Mouse (Mus musculus) layer of hippocampus, postnatal 10 days (tissue): ENCODE measurements around the gene Selenoi. TPM values are rescaled to one million over a fixed set of nuclear protein-coding genes. Genes with fewer than 3 reads are reported as not detected.
"Not testable (repeated sequence)": the region's sequence is repeated elsewhere in the genome, so short reads cannot be mapped to it uniquely, and the experiment has no call there.

Experiments used
- DNase-seq, 2 experiments: peaks; one replicate each; pipeline ENCODE4 v3.0.0; 2021; ENCODE audit warnings: low spot score in 2 of 2
- long read RNA-seq: library from polyadenylated mRNA; stranded (forward); transcript quantifications from one replicate; pipeline ENCODE4 v2.0.0, GENCODE M21; 2023
- total RNA-seq, 2 experiments: library from RNA; stranded (reverse); gene quantifications; 2 replicates each; pipeline ENCODE4 v1.2.3; 2021

Selenoi gene
- 10 to 100 TPM; 59.5 to 61.1 TPM for total RNA-seq
- long read RNA-seq, full-length matches to known transcripts, result 11 of 19 reads
- long read RNA-seq, partial matches to known transcripts, result 1 of 19 reads
- long read RNA-seq, other reads (novel, unspliced or antisense), result 7 of 19 reads

DNA sequence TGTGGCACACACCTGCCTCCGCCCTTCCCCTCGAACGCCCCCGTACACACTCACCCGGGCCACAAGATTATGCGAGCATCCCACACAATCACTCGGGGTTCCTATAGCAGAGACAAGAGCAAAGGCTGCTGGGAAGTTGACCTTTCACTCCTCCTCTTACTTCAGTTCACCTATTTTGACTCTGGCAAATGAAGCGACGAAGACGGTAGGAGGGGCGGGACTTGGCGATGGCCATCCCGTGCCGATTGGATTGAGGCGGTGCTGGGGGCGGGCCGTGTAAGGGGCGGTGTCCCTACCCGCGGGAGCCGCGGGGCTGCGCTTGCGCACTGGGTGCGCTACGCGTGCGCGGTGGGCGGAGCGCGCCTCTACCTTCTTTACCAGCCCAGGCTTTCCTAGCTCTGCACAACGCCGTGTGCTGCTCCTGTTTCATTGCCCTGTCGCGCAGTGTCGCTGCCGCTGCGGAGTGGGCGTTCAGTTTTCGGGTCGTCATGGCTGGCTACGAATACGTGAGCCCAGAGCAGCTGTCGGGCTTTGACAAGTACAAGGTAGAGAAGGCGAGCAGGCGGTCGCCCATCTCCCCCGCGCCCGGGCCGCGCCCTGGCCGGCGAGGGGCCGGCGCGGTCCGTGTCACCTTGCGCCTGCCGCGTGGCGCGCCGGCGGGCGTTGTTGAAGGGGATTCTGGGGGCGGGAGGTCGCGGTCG, at the start of gene Selenoi:
Selenoi (plus strand) TSS at position 311 of the 701 bp plus-strand sequence.
- peak; percentile 97 to 98 for DNase-seq

DNA sequence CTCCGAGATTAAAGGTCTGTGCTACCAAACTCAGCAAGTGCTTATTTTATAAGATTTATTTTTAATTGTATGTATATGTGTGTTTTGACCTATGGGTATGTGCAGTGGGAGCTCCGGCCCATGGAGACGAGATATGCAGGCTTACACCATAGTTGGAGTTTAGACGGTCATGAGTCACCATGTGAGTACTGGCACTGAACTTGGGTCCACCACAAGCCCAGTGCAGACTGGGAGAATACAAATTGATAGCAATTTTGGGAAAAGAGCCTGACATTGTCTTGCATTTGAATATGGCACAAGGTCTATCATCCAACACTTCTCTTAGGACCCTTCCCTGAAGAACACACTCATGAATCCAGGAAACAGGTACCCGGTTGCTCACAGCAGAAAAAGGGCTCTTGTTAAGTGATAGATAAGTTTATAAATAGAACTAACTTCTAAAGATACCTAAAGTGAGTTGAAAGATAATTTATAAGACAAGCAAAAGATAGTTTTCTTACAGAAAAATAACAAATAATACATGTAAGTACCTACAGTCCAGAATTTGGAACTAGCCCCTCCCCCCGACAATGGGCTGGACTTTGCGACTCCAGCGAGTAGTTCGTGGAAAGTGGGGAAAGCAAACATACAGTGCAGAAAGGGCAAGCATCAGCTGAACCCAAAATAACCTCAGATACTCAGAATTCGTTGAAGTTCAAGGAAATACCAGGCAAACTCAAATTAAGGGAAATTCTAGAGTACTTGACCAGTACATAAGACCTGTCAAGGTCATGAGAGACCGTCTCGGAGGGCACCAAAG, 44.5 kb upstream of the Selenoi start:
- no peak for DNase-seq

DNA sequence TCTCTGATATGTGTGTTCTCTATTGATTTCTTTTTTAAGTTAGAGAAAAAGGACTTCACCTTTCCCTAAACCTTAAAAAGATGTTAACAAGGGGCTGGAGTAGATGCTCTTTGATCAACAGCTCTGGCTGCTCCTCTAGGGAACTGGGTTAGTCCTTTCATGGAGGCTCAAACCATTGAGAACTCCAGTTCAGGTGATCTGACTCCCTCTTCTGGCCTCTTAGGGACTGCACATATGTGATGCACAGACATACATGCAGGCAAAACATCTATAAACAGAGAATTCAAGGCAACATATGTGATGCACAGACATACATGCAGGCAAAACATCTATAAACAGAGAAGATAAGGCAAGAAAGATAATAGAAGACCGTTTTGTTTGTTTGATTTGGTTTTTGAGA, 39.9 kb upstream of the Selenoi start:
- no peak for DNase-seq

DNA sequence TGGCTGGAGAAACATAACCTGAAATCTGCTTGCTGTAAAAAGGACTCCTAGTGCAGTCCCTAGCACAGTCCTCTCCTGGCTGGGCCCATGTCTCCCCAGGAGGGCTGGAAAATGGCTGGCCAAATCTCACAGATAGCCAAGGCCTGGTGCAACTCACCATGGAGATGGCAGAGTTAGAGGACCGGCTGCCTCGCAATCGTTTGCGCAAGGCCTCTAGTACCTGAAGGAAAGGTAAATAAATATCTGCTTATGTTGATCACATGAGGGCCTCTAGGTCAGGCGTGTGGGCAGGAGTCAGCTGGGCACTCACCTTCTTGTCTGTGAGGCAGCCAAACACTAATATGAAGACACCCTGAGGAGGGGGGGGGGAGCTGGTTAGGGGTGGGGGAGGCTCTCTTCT, 37.0 kb upstream of the Selenoi start:
- no peak for DNase-seq

DNA sequence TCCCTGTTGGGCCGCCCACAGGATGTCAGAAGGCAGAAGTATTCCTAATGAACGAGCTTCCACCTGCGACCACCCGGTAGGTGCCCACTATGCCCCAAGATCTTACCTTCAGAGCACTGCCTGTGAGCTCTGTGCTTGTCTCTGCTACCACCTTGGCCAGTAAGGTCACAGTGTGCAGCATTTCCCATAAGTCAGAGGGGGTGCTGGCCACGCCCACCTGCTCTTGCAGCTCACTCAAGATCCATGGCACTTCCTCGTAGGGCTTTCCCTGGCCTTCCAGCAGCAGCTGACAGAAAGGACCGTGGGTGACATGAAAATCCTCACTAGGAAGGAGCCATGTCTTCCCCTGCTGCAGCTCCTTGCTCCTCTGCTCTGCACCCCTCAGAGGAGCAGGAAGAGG, 34.1 kb upstream of the Selenoi start:
- no peak for DNase-seq

DNA sequence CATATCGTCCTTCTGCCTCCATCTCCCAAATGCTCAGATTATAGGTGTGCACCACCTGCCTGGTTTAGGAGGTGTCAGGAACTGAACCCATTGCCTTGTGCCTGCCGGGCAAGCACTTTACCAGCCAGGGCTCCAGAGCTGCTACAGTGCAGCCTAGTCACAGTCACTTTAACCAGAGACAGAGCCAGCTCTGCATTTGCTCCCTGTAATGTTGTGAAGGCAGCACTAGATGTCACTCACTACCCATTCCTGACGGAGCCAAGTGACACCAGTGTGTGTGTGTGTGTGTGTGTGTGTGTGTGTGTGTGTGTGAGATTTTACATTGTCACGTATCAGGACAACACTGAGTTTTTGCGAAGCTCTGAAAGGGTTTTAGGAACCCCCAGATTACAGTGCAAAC, 30.9 kb upstream of the Selenoi start:
- peak; percentile 57 to 59 for DNase-seq

DNA sequence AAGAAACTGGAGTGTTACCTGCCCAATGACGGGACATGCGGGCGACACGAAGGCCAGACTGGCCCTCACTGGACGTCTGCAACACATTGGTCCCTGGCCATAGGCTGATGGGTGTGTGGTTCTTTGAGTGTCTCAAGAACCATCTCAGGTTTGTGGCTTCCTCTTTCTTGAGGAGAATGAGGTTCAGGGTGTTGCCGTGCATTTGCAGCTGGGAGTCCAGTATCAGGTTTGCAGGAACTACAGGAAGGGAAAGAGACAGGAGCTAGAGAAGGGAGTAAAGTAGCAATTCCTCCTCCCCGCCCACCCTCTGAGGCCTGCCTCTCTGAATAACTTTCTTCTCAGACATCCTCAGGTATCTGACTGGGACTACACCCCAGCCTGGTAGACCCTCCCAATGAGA, 30.2 kb upstream of the Selenoi start:
- no peak for DNase-seq

DNA sequence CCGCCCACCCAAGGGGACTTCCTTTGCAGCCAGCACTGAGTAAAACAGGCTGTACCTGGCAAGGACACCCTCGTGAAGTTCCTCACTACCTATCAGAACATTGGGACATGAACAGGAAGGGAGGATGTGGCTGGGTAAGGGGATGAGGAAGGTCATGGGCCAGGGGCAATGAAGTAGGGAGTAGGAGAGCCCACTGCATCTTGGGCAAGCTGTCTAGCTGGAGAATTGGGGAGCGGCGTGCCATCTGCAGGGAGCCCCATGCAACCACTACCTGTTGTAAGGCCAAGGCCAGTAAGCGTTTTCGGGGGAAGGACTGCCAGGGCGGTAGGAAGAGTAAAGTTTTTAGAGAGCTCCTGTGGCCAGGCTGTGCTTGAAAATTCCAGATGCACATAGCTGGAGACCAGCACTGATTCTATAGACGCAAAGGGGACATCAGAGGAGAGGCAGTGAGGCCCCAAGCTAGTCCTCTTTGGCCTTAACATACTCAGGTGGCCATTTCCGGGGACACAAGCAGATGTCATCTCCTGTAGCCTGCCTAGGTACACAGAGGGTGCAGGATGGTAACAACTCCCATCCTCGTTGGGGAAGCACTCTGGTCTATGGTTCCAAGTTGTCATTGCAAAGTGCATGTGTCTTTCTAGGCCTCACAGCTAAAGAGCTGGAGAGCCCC, 29.0 kb upstream of the Selenoi start:
- no peak for DNase-seq

DNA sequence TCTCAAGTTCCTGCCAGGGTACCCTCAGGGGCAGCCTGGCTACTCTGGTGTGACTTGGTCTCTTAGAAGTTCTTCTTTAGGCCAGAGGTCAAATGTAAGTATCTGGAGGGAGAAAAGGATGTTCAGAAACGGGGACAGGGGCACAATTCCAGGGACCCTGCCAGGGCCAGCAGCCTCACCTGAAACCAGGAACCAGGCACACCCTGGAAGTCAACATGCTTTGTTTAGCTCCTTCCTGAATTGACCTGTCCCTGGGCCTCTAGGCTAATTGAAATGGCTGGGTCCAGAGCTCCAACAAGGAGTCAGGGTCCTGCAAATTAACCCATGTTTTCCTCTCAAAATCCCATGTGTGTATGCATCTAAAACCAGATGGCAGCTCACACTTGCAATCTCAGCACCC, 27.9 kb upstream of the Selenoi start:
- no peak for DNase-seq

DNA sequence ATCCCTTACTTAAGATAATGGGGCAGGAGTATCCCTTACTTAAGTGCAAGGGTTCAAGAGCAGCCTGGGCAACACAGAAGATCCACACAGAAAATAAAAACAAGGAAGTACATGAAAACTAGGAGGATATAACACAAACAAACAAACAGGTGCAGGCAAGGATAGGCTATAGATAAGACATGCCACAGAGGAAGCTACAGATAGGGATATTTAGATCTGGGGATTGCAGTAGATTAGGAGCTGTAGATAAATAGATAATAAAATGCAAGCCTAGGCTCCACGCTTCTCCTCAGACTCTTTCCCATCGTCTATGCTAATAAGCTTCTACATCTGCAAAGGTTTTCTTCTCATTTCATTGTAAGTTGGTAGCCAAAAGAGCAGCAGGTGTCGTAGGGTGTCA, 27.3 kb upstream of the Selenoi start:
- DNase-seq, result no peak

DNA sequence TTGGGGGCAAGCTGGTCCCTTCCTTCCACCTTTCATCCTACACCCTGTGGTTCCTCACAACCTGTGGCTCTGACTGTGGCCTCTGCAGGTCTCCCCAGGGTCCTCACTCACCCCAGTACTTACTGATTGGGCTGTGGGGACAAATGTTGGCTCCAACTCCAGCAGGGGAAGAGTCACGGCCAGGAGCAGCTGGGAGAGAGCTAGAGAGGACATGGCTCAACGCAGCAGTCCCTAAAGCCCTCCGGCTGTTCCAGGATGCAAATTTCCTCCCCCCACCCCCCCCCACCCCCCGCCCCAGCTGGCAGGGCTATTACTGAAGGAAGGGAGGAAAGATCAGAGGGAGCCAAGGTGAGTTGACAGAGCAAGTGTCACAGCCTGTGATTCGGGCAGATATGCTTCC, 26.9 kb upstream of the Selenoi start, which contains the start of gene Adgrf3:
Adgrf3 (minus strand) TSS at position 230 of the 400 bp plus-strand sequence.
- DNase-seq, result no peak

DNA sequence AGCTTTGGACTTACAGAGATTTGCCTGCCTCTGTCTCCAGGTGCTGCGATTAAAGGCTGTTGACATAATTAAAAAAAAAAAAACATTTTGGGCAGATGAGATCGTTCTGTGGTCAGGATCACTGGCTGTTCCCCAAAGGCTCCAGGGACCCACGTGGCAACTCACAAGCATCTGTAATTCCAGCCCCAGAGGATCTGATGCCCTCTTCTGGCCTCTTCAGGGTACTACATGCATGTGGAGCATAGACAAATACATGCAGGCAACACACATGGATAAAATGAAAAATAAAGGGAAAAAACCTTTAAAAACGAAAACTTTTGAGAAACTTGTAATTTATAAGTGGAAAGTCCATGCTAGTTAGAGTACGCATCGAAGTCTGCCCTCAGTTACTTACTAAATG, 25.1 kb upstream of the Selenoi start:
- no peak for DNase-seq

DNA sequence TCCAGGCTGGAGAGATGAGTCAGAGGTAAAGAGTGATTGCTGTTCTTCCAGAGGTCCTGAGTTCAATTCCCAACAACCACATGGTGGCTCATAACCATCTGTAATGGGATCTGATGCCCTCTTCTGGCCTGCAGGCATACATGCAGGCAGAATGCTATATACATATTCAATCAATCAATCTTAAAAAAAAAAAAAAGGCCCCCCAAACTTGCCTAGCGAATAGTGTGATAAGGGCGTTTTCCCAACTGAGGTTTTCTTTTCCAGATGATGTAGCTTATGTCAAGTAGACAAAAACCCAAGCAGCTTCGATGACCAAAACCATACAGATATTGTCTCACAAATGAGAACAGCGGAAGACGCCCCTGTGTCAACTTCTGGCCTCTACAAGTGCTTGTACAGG, 21.6 kb upstream of the Selenoi start:
- DNase-seq, result not testable (repeated sequence)

DNA sequence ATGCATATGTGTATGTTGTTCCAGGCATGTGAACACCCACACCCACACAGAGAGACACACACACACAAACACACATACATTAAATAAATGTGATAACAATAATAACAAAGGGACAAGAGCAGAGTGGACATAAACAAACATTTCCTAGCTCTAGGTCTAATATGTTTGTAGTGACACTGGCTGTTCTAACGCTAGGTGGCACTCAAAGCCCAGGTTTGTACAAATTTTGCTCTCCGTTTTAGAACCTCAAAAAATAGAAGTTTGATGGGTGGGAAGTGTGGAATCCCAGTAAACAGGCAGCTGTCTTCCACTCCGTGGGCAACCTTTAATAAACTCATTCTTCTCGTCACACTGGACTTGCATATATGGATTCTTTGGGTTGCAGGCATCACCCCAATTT, 17.5 kb upstream of the Selenoi start:
- DNase-seq, result peak; percentile 80

DNA sequence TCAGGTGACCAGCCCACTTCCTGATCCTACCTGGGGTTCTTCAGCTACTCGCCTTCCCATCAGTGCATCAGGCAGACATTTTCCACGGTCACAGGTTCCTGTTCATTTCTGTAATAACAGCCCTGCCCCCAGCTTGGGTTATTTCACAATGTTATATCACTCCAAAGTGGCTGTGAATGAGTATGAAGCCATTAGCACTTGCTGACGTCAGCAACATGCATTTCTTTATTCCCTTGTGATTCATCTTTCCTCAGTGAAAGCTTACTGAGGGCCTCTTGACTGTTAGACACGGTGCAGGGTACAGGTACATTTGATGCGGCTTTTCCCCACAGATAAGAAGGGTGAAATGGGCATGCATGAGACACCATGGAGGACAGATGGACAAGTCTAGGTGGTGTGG, 16.4 kb upstream of the Selenoi start:
- DNase-seq, result no peak

DNA sequence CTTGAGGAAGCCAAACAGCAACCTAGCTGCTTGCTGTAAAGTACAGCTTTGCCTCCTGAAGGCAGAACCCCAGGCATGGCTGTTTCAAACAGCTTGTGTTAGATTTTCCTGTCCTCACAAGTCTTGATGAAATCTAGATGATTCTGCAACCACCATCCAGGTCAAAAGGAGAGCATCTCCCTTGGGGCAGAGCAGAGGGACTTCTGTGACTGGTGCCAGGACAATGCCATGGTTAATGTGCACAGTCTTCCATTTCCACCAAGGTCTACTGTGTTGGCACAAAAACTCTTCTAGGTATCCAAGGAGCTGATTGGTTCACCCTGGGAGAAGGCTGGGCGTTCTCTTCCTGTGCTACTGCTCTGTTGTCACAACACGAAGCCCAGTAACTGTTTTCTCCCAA, 12.7 kb upstream of the Selenoi start:
- DNase-seq, result no peak

DNA sequence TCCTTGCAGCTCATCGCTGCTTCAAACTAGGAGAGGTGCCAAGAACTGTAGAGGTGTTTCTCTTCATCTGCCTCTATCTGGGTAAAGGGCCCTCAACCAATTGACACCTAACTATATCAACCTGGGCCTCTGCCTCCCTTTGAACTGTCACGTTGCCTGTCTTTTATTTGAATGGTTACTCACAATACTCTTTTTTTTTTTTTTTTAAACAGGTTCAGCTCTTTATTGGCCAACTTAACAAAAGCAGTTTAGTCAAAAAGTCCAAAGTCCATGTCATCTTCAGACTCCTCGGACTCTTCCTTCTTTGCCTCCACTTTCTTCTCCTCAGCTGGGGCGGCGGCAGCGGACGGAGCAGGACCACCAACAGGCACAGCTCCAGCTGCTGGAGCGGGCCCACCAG, 11.7 kb upstream of the Selenoi start:
- no peak for DNase-seq

DNA sequence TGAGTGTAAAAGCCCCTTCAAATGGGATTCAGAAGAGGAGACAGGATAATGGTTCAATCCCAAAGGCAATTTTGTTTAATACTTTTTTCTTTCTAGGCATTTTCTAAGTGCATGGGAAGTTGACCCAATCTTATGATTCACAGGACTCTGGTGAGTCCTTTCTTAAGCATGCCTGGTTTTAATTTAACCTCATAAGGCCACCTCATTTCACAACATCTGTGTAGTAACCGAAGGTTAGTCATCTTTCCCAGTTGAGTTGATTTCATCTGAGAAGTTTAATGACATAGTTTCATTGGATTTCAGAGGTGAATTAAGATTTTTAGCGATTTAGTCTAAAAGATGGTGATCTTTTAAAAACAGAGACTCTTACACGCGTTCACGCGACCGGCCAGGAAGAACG, 9.7 kb upstream of the Selenoi start:
- DNase-seq, result no peak

DNA sequence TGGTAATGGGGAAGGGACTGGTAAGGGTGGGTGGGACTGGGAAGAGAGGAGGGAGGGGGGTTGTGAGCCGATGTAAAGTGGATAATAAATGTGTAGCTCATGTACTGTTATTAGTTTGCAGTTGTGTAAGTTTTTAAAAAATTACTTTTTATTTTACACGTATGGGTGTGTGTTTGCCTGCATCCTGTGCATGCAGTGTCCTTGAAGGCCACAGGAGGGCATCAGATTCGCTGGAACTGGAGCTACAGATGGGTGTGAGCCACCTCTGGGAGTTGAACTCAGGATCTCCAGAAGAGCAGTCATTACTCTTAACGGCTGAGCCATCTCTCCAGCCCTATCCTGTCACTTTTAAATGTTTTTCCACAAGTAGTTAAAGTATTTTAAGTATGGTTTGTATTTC, 1.5 kb upstream of the Selenoi start:
- peak; percentile 19 to 45 for DNase-seq

DNA sequence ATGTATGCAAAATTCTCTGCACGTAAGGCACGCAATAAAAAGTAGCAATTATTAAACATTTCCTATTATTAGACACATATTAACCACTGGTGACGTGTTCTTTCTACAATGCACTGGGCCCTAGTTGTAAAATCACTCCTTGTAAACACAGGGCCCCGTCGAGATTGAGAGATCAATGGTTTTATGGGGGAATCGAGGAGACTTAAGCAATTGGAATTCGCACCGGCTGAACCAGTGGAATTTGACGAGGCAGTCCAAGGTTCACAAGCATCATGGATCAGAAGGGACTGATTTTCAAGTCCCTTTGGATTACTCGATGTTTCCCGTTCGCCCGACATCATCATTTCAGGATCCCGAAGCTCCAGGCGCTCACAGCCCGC, 500 bp upstream of the Selenoi start:
- no peak for DNase-seq

DNA sequence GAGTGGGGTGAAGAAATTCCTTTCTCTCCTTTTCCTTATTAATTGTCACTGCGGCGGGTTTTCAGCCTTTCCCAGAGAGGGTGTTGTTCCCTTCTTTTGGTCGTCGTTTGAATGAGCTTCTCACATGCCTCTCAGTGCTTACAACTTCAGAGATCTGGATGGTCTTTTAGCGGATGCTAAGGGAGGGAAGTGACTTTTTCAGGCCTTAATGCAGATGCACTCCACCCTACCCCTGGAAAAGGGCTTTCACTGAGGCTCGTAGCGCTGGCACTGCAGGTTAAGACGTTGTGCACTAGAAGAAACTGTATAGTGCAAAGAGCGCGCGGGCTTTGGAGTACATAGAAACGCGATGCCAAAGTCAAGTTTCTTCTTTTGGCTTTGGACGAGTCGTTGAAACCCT, 661 bp downstream of the Selenoi start:
- peak in 1 of 2 experiments; percentile 20 for DNase-seq

DNA sequence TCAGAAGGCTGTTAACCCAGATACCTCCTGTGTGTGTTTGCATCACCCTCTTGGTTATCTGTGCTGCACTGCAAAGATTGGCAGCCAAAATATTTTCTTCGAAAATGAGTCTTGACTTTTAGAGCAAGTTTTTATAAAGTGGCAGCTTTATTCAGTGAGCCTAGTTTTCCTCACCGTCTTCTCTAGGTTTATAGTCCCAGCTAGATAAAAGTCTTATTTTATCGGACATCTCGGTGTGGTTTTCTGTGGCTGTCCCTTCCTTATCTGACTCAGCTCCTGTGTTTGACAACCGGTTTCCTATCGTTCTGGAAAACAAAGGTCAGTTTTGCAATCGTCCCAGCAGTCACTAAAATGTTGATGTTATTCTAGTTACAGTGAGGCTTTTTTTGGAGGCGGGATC, 1.6 kb downstream of the Selenoi start:
- DNase-seq, result no peak
